Mouse (Mus musculus) ovary, postnatal 36 days (tissue): Measurements from ENCODE around the gene Ifitm6.
"Not testable (repeated sequence)": the region's sequence is repeated elsewhere in the genome, so short reads cannot be mapped to it uniquely, and the experiment has no call there.

Source experiments
- DNase-seq: peaks from one replicate; pipeline ENCODE4 v3.0.0; 2022; ENCODE audit warnings: low spot score, mixed read lengths

The Ifitm6 gene

GRCm38 (mm10) chr7:141040867-141041606 lies 23.3 kb upstream of the Ifitm6 start:
- DNase-seq: no peak

DNA sequence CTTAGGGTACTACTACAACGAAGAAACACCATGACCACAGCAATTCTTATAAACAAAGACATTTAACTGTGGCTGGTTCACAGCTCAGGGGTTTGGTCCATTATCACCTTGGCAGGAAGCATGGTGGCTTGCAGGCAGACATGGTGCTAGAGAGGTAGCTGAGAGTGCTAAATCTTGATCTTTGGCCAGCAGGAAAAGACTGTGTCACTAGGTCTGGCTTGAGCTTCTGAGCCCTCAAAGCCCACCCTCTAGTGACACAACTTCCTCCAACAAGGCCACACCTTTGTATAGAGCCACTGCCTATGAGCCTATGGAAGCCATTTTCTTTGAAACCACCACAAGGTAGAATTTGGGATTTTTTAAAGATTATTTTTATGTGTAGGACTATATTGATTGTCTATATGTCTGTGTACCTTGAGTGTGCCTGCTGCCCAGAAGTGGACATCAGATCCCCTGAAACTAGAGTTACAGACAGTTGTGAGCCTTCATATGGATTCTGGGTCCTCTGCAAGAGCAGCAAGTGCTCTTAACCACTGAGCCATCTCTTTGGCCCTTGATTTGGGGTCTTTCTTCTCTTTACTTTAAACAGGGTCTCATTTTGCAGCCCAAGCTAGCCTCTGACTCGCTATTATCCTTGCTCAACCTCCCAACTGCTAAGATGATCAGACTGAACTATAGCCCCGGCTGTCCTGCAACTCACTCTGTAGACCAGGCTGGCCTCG lies 21.8 kb upstream of the Ifitm6 start:
- DNase-seq: no peak

DNA sequence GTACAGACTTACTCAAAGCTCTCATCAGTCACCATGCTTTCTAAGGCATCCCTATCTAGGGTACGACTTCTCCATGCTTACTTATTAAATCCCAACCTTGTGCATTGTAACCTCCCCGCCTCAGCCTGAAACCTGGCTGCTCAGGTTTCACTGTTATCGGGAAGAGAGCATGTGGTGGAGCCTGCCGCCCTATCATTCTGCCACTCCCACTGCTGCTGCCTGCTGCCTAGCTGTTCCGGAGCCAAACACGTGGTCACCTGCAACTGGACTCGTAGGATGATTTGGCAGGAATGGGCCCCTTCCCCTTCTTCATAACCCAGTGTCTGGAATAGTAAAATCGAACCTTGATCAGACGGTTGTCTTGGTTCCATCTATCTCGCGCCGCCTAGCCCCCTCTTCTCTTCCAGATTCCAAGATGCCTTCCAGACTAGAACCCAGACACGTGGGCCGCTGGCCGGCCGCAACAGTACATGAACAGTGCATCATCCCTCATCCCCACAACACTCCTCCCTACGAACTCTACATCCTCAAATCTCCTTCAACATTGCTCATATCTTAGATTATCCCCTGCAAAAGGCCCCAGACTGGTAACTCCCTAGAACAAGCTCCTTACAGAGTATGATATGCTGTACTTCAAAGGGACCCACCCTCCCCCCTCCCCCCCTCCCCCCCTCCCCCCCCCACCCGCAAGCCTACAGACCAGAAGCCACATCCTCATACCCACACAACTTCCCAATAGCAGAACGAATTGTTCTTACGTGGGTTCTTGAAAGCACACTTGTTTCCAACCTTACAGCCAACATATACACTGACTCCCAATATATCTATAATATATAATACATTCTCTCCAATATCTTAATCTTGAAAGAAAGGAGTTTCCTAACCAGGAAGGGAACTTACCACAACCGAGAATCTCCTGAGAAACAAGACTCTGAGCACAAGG lies 20.6 kb upstream of the Ifitm6 start:
- no peak for DNase-seq

GRCm38 (mm10) chr7:141036624-141037023 lies 18.9 kb upstream of the Ifitm6 start:
- not testable (repeated sequence) for DNase-seq

GRCm38 (mm10) chr7:141032458-141033167 lies 14.9 kb upstream of the Ifitm6 start:
- DNase-seq: no peak

DNA sequence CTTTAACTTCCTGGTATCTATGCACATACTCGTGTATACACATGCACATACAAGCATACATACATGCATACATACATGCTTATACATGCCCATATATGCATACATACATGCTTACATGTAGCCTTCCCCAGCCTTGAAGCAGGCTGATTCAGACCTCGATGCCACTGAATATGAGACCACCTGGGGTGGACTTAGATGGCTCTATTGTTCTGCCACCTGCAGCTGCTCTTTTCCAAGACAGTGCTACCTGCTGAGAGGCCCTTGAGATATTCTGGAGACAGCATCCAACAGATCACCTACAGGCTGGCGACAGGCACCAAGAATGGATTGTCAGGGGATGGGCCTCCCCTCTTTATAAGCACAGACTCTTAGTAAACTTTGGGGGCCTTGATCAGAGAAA lies 12.7 kb upstream of the Ifitm6 start:
- DNase-seq: no peak

DNA sequence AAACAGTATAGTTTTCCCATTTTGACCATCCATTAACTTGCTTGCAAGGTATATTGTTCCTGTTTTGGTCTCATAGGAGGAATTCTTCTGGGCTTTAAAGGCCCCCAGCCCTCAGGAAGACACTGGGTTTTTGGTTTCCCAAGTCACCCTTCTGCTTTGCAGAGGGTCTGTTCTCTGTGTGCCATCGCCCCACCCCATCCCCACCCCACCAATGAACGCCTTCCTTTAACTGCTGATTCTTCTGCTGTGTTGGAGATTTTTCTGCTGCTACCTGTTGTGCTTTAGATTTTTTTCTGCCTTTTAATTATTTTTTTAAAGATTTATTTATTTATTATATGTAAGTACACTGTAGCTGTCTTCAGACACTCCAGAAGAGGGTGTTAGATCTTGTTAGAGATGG lies 11.1 kb upstream of the Ifitm6 start, which contains the start of gene Gm17387:
Gene Gm17387, plus strand, starts transcription at position 301 of the 400 bp plus-strand sequence.
- DNase-seq: no peak

DNA sequence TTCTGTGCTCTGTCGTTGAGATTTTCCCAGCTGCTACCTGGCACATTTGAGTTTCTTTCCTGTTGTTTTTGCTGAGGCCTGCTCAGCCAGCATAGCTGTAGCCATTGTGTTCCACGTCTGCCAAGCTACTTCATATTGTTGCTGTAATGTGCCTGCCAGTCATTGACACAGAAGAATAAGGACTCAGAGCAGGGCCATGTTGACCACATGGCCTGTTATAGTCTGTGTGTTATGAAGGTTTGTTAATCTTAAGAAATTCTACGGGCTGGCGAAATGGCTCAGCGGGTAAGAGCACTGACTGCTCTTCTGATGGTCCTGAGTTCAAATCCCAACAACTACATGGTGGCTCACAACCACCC lies 9.0 kb upstream of the Ifitm6 start:
- DNase-seq: no peak

GRCm38 (mm10) chr7:141026097-141026739 lies 8.5 kb upstream of the Ifitm6 start:
- DNase-seq: no peak

GRCm38 (mm10) chr7:141024865-141025838 lies 7.4 kb upstream of the Ifitm6 start:
- DNase-seq: no peak

- DNase-seq: no peak
These were observed 4.0 kb upstream of the Ifitm6 start for GRCm38 (mm10) chr7:141021489-141022449.

GRCm38 (mm10) chr7:141019028-141019427 lies 1.3 kb upstream of the Ifitm6 start:
- no peak for DNase-seq

- DNase-seq: no peak
These were observed 722 bp downstream of the Ifitm6 start for GRCm38 (mm10) chr7:141016707-141017697.

DNA sequence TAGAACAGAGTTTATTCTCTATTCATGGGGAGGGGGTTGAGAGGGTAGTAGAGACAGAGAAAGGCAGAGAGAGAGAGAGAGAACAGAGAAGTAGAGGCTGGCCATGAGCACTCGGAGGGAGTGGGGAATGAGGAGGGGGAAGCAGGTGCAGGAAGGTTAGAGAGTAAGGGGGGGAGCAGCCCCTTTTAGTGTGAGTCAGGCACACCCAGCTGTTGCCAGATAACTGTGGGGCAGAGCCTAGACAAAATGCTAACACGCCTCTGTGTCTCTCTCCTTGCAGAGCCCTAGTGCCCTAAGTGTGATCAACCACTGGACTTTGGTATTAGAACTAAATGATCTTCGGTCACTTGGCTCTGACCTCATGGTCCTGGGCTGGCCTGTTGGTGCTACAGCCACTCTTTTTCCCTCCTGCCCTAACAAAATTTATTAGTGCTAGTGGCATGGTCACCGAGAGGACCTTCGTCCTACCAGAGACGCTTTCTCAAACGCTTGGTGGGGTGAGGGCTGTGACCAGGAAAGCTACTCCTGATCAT lies 6.4 kb downstream of the Ifitm6 start:
- DNase-seq: no peak

DNA sequence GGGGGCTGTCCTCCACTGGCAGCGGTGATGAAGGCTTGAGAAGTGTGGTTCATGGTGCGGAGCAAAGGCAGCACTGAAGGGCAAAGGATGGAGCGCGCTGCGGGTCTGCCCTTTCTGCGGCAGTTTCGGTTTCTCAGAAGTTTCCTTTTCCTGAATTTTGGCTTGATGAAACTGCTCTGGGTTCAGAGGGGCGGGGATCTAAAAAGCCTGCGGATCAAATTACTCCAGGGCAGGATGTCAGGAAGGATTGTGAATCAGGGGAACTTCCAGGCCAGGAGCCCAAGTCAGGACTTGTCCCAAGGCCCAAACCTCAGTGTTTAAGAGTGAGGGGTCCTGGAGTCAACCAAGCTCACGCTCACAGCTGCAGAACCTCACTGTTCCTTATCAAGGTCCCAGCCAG lies 7.1 kb downstream of the Ifitm6 start, which contains the start of gene Ifitm3:
Gene Ifitm3, minus strand, starts transcription at position 178 of the 400 bp plus-strand sequence.
- DNase-seq: peak; percentile 54

DNA sequence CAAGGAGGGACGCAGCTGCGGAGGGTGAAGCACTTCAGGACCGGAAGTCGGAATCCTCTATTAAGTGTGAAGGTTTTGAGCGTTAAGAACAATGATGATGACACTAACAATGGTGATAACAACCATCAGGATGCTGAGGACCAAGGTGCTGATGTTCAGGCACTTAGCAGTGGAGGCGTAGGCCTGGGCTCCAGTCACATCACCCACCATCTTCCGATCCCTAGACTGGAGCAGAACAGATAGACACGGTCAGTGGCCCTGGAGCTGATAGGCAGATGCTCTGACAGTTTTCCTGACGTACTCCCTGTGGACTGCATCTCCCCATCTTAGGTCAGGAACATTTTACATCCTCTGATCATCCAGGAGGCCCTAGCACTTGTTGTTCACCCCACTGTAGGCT lies 8.1 kb downstream of the Ifitm6 start:
- DNase-seq: no peak
